Mouse (Mus musculus) macrophage (primary cell): ENCODE results near the gene Rgcc. TPM values are rescaled to one million over a fixed set of nuclear protein-coding genes. Genes with fewer than 3 reads are reported as not detected.

Source experiments
- H3K27ac ChIP-seq: fragments of 350-480 bp; formaldehyde crosslinking; 2 replicates; pipeline ENCODE4 v1.9.0; 2021
- H3K36me3 ChIP-seq: fragments of 350-480 bp; formaldehyde crosslinking; 2 replicates; pipeline ENCODE4 v1.9.0; 2021; ENCODE audit errors: inconsistent target
- H3K4me3 ChIP-seq: fragments of 350-480 bp; formaldehyde crosslinking; 2 replicates; pipeline ENCODE4 v1.9.0; 2021; ENCODE audit errors: inconsistent target
- H3K79me2 ChIP-seq: fragments of 350-480 bp; formaldehyde crosslinking; 2 replicates; pipeline ENCODE4 v1.9.0; 2021; ENCODE audit errors: inconsistent target
- WGBS: methylation state at CpG from one replicate; pipeline ENCODE4 v1.1.7; 2026; ENCODE audit warnings: inconsistent platforms; ENCODE audit not compliant: missing documents; 5-methylcytosine and 5-hydroxymethylcytosine counted together
- polyA plus RNA-seq: library from polyadenylated mRNA; stranded (reverse); fragments of 250-400 nt; gene quantifications from 3 replicates; pipeline ENCODE4 v1.2.4, GENCODE M21; 2018; ENCODE audit warnings: inconsistent platforms

The Rgcc gene
- polyA plus RNA-seq, 1 experiment from 2014 or later: 0.29 TPM

DNA sequence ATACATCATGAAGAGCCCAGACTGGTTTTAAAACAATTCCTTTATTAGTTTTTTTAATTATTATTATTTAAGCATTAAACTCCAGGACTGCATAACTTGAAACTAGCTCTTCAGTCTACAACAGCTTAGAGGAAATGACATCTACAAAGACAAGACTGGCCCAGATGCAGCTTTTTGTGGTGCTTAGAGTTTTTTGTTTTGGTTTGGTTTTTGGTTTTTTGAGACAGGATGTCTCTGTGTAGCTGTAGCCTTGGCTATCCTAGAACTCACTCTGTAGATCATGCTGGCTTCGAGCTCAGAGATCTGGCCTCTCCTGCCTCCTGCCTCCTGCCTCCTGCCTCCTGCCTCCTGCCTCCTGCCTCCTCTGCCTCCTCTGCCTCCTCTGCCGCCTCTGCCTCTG is 45.7 kb downstream of the Rgcc start:
- H3K27ac ChIP-seq: no peak overlapping the region
- no peak overlapping the region for H3K4me3 ChIP-seq
- H3K79me2 ChIP-seq: no peaks in the 10 kb centered on the region
- 60% methylated on average over 1 of the region's 2 CpGs for WGBS
- H3K36me3 ChIP-seq: no peaks in the 10 kb centered on the region

DNA sequence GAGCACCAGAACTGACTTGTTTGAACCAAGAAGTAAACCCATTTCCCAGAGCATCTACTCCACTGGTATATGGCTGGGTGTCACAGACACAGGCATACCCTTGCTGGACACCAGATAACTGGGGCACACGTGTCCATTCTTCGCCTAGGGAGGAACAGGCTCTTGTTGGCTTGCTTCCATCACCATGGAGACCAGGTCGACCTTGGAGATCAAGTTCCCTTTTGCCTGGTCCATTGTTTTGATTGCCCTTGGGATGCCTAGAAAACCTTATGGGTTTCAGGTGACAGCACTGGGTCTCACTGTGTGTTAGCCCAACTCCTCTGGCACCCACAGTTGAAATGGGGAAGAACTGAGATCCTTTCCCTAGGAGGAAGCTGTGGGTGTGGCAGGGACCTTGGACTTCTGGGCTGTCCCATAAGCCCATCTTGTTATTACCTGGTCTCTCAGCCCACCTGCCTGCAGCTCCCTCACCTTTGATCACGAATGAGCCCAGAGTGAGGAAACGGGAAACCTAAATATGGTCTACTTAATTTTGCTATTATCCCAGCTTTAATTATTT is 49.6 kb downstream of the Rgcc start:
- no peaks in the 10 kb centered on the region for H3K79me2 ChIP-seq
- 69% methylated on average over 5 of the region's 5 CpGs for WGBS
- H3K36me3 ChIP-seq: no peaks in the 10 kb centered on the region
- no peak overlapping the region for H3K4me3 ChIP-seq
- H3K27ac ChIP-seq: no peak overlapping the region

GRCm38 (mm10) chr14:79244571-79244970 is 56.9 kb downstream of the Rgcc start:
- Histone ChIP-seq H3K36me3 (no peaks in the 10 kb centered on the region), H3K79me2 (no peaks in the 10 kb centered on the region), H3K4me3 (no peak overlapping the region), H3K27ac (no peak overlapping the region)
- 72% methylated on average over 3 of the region's 3 CpGs for WGBS

DNA sequence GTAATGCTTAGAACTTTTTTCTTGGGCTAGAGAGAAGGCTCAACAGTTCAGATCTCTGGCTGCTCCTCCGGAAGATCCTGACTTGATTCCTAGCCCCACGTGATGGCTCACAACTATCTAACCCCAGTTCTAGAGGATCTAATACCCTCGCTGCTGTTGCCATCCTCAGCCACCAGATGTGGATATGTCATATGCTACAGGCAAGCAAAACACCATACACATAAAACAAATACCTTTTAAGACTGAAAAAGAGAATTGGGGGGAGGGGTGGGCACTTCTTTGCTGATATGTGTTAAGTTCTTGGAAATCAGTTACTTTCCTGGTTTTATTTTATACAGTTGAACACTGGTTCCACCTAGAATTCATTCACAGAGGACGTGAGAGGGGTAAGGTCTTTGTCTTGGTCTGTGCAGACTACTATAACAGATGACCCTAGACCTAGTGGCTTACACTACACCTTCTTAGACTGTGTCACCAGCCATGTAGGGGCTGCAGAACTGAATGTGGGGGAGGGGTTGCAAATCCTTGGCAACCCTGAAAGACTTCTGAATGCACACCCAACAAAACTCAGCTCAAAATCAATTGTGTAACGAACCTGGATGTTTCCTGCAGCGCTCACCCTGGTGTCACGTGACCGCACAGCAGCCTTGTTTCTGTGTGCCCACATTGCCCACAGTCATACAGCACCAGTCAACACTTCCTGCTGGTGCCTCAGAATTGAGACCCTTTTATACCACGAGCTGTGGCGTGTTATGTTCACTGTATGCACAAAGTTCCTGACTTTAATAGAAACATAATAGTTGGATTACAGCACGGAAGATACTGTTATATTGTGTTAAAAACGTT is 58.2 kb downstream of the Rgcc start:
- Histone ChIP-seq H3K79me2 (no peaks in the 10 kb centered on the region), H3K4me3 (no peak overlapping the region), H3K36me3 (no peaks in the 10 kb centered on the region), H3K27ac (no peak overlapping the region)
- 29% methylated on average over 12 of the region's 12 CpGs for WGBS

GRCm38 (mm10) chr14:79242386-79242720 is 59.1 kb downstream of the Rgcc start:
- Histone ChIP-seq H3K36me3 (no peaks in the 10 kb centered on the region), H3K4me3 (no peak overlapping the region), H3K27ac (no peak overlapping the region), H3K79me2 (no peaks in the 10 kb centered on the region)

DNA sequence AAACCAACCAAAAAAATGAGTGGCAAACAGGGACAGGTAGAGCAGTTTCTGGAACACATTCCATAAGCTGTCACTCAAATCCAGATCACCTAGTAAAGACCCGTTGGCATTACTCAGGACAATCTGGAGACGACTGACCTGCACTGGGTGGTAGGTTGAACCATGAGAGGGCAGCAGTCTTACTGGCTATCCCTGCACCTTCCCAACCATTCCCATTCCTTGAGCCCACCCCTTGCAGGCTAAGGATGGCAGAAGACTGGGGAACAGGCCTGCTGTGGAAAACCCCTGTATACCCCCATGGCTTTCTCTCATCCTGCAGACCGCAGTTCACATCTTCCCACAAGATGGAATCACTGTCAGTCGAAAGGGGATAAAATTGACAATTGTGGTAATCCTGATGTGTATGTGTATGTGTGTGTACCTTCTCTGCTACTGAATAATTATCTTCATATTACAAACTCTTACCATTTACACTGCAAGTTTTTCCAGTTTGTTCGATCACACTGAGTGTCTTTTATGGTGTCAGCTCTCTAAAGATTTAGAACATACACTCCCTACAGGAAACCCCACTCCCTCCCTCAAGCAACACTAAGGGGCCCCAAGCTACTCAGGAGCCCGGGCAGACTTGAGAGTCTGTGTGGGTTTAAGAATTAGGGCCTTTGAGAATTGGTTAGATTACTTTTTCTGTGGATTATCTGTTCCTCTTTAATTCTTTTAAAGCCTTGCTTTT is 59.6 kb downstream of the Rgcc start:
- H3K36me3 ChIP-seq: no peaks in the 10 kb centered on the region
- no peak overlapping the region for H3K27ac ChIP-seq
- WGBS: 73% methylated on average over 6 of the region's 6 CpGs
- H3K79me2 ChIP-seq: no peaks in the 10 kb centered on the region
- no peak overlapping the region for H3K4me3 ChIP-seq

- Histone ChIP-seq H3K4me3 (no peak overlapping the region), H3K36me3 (no peaks in the 10 kb centered on the region), H3K27ac (no peak overlapping the region), H3K79me2 (no peaks in the 10 kb centered on the region)
- WGBS: 89% methylated on average over 4 of the region's 4 CpGs
Measured at GRCm38 (mm10) chr14:79241057-79241570, 60.3 kb downstream of the Rgcc start.

GRCm38 (mm10) chr14:79239402-79239801 is 62.0 kb downstream of the Rgcc start:
- H3K36me3 ChIP-seq: no peaks in the 10 kb centered on the region
- no peak overlapping the region for H3K27ac ChIP-seq
- no peaks in the 10 kb centered on the region for H3K79me2 ChIP-seq
- WGBS: 93% methylated on average over 12 of the region's 12 CpGs
- H3K4me3 ChIP-seq: no peak overlapping the region

Other genes starting within 250 kb of the Rgcc start
- not detected in 3 replicates for gene Zfp957, start 54.3 kb downstream of the Rgcc start, polyA plus RNA-seq
- gene Naa16, start 89.1 kb upstream of the Rgcc start, polyA plus RNA-seq: 9.8 to 15.1 TPM (median 10.7 TPM) in 3 replicates
- gene Mtrf1, start 96.1 kb upstream of the Rgcc start, polyA plus RNA-seq: 6.9 to 8.0 TPM (median 7.7 TPM) in 3 replicates
- 5.1 to 8.0 TPM (median 7.5 TPM) in 3 replicates for gene Kbtbd7, start 124.9 kb upstream of the Rgcc start, polyA plus RNA-seq
- 0.12 to 1.3 TPM (median 0.19 TPM) in 3 replicates for gene Kbtbd6, start 150.2 kb upstream of the Rgcc start, polyA plus RNA-seq
- gene Elf1, start 179.5 kb upstream of the Rgcc start, polyA plus RNA-seq: 52.2 to 64.9 TPM (median 62.1 TPM) in 3 replicates
- 29.1 to 84.4 TPM (median 35.1 TPM) in 3 replicates for gene Wbp4, start 179.9 kb upstream of the Rgcc start, polyA plus RNA-seq